Mouse (Mus musculus): ENCODE measurements at regions not wholly inside any gene's neighbourhood (a gene's known extent, or its start where the extent isn't known, plus 50 kb on each side); places are given as distances from the start of the nearest gene placed in this dataset.

GRCm38 (mm10) chr3:34860877-34861649 lies 210.9 kb downstream of the Sox2 start:
- DNase-seq (ENCODE audit: low read depth, low spot score), result no peak

GRCm38 (mm10) chr3:34868698-34869409 lies 218.6 kb downstream of the Sox2 start:
- DNase-seq (ENCODE audit: low read depth, low spot score), result no peak

- DNase-seq (ENCODE audit: low read depth, low spot score), result no peak
Measured at GRCm38 (mm10) chr3:34869911-34870310, 219.7 kb downstream of the Sox2 start.

- no peak for DNase-seq (ENCODE audit: low read depth, low spot score)
Measured at GRCm38 (mm10) chr3:34885137-34885536, 234.9 kb downstream of the Sox2 start.

GRCm38 (mm10) chr3:34893381-34893780 lies 243.2 kb downstream of the Sox2 start:
- no peak for DNase-seq (ENCODE audit: low read depth, low spot score)

- no peak for DNase-seq (ENCODE audit: low read depth, low spot score)
Measured at GRCm38 (mm10) chr3:34903106-34903505, 252.9 kb downstream of the Sox2 start.

- no peak for DNase-seq (ENCODE audit: low read depth, low spot score)
Measured at GRCm38 (mm10) chr3:34908489-34908888, 258.3 kb downstream of the Sox2 start.

GRCm38 (mm10) chr3:34909350-34909749 lies 259.1 kb downstream of the Sox2 start:
- no peak for DNase-seq (ENCODE audit: low read depth, low spot score)

- no peak for DNase-seq (ENCODE audit: low read depth, low spot score)
Measured at GRCm38 (mm10) chr3:34918326-34918932, 268.2 kb downstream of the Sox2 start.

- no peak for DNase-seq (ENCODE audit: low read depth, low spot score)
Measured at GRCm38 (mm10) chr3:34920497-34920896, 270.3 kb downstream of the Sox2 start.

- no peak for DNase-seq (ENCODE audit: low read depth, low spot score)
Measured at GRCm38 (mm10) chr3:34949867-34950266, 299.7 kb downstream of the Sox2 start.

GRCm38 (mm10) chr3:34956183-34956582 lies 306.0 kb downstream of the Sox2 start:
- no peak for DNase-seq (ENCODE audit: low read depth, low spot score)

- no peak for DNase-seq (ENCODE audit: low read depth, low spot score)
Measured at GRCm38 (mm10) chr3:34959044-34959521, 308.9 kb downstream of the Sox2 start.

- no peak for DNase-seq (ENCODE audit: low read depth, low spot score)
Measured at GRCm38 (mm10) chr3:34966442-34966841, 316.2 kb downstream of the Sox2 start.

GRCm38 (mm10) chr3:34967911-34968310 lies 317.7 kb downstream of the Sox2 start:
- no peak for DNase-seq (ENCODE audit: low read depth, low spot score)

- DNase-seq (ENCODE audit: low read depth, low spot score), result peak; percentile 77
Measured at GRCm38 (mm10) chr3:34971536-34971935, 321.3 kb downstream of the Sox2 start.

GRCm38 (mm10) chr3:34974371-34974770 lies 324.2 kb downstream of the Sox2 start:
- DNase-seq (ENCODE audit: low read depth, low spot score), result no peak
